Mouse (Mus musculus): ENCODE measurements around the gene Nppc.

- TF ChIP-seq GATA1 (IDR thresholded peaks at IDR 0.05; ENCODE audit: low read length) = no peak
- TF ChIP-seq TAL1 (IDR thresholded peaks at IDR 0.05; ENCODE audit: low read length) = no peak
Observed at GRCm38 (mm10) chr1:86699346-86700136, 29.2 kb upstream of the Nppc start.
